Mouse (Mus musculus) central nervous system, embryonic 14 days (tissue): ENCODE results near the gene Klhl32. TPM values are rescaled to one million over a fixed set of nuclear protein-coding genes. Genes with fewer than 3 reads are reported as not detected.

Source experiments
- polyA plus RNA-seq: library from polyadenylated mRNA; depleted of rRNA; stranded (reverse); fragments of >200 nt; gene quantifications from 2 replicates; pipeline ENCODE4 v1.2.3, GENCODE M21; 2012; rRNA removed

Gene Klhl32
- polyA plus RNA-seq: 4.9 and 6.6 TPM in 2 replicates

GRCm38 (mm10) chr4:24850401-24851325, at the start of gene Klhl32:
TSS of gene Klhl32 (minus strand) at chr4:24851124.

GRCm38 (mm10) chr4:24897851-24898515, 47.1 kb upstream of the Klhl32 start, which contains the start of gene Ndufaf4:
TSS of gene Ndufaf4 (plus strand) at chr4:24898083.

Other genes starting within 250 kb of the Klhl32 start
- 14.4 and 14.9 TPM in 2 replicates for gene Ndufaf4, start 47.0 kb upstream of the Klhl32 start, polyA plus RNA-seq
- 4.4 and 5.2 TPM in 2 replicates for gene Gpr63, start 115.3 kb upstream of the Klhl32 start, polyA plus RNA-seq